Mouse (Mus musculus) pancreas, adult 10 weeks (tissue): ENCODE data around the gene Med10. TPM values are rescaled to one million over a fixed set of nuclear protein-coding genes. Genes with fewer than 3 reads are reported as not detected.

Experiments
- polyA plus RNA-seq: library from polyadenylated mRNA; stranded (reverse); fragments of 350-450 nt; fragmentation: Illumina TruSeq; extraction: RNeasy Lipid Tissue Mini Kit (QIAGEN cat#74804); gene quantifications from one replicate; pipeline ENCODE4 v1.2.3, GENCODE M21; 2015; ENCODE audit warnings: low read depth, low replicate concordance; ENCODE audit not compliant: insufficient read depth

The Med10 gene
- polyA plus RNA-seq: 20.6 TPM

DNA sequence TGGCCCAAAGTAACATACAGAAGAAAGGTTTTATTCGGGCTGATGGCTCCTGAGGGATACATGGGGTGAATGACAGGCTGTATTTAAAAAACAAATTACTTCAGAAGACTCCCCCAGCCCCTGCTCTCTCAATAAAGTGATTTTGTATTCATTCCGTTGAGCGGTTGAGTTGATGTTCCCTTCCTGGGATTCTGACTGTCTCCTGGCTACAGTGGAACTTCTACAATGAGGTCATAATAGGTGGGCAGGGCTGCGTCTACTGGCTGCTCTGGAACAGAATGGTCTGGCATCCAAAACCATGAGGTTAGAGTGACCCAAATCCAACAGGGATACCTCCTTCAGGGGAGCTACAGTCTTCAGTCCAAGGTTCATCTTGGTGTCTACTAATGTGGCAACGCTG lies at the start of gene Med10:
Gene Med10 (plus strand): TSS at position 301 of the 400 bp plus-strand sequence.

Other genes starting within 250 kb of the Med10 start
- gene Srd5a1, start 191.0 kb upstream of the Med10 start, polyA plus RNA-seq: 0.50 TPM
- gene Ube2ql1, start 62.5 kb upstream of the Med10 start, polyA plus RNA-seq: not detected